Mouse (Mus musculus) spleen, adult 2 months (tissue): ENCODE results near the gene Slc35f6. TPM values are rescaled to one million over a fixed set of nuclear protein-coding genes. Genes with fewer than 3 reads are reported as not detected.
A peak's percentile ranks its signal among the peaks of the same experiment; 100 is the strongest.

ENCODE experiments used
- DNase-seq, 2 experiments: peaks; one replicate each; pipeline versions ENCODE4 v3.0.0 to v3.0.0-alpha.2; 2012 to 2021; ENCODE audit warnings: low spot score in 2 of 2, low read depth in 1 of 2
- H3K27ac ChIP-seq: fragments of 200-500 bp; 2 replicates; pipeline ENCODE4 v1.5.1; 2012; ENCODE audit warnings: low read length, inconsistent platforms; ENCODE audit not compliant: insufficient read depth
- H3K27me3 ChIP-seq: fragments of 200-500 bp; 2 replicates; pipeline ENCODE4 v1.6.1; 2012; ENCODE audit warnings: mild to moderate bottlenecking, moderate library complexity, low read length, inconsistent platforms; ENCODE audit not compliant: control insufficient read depth, insufficient read depth
- H3K36me3 ChIP-seq: fragments of 200-500 bp; 2 replicates; pipeline ENCODE4 v1.6.1; 2012; ENCODE audit warnings: mild to moderate bottlenecking, low read length, inconsistent platforms; ENCODE audit not compliant: control insufficient read depth, insufficient read depth
- H3K4me1 ChIP-seq: fragments of 200-500 bp; 2 replicates; pipeline ENCODE4 v1.6.1; 2011; ENCODE audit warnings: inconsistent platforms; ENCODE audit not compliant: control insufficient read depth, insufficient read depth, insufficient read length
- H3K4me3 ChIP-seq: fragments of 200-500 bp; 2 replicates; pipeline ENCODE4 v1.5.1; 2011; ENCODE audit warnings: mild to moderate bottlenecking, inconsistent platforms; ENCODE audit not compliant: insufficient read depth, insufficient read length; ENCODE audit errors: extremely low read depth
- CTCF ChIP-seq: fragments of 200-500 bp; IDR thresholded peaks from 2 replicates; pipeline ENCODE4 v1.5.1; 2011; ENCODE audit warnings: mild to moderate bottlenecking, inconsistent platforms; ENCODE audit not compliant: insufficient read depth, insufficient read length, insufficient replicate concordance; ENCODE audit errors: extremely low read depth
- POLR2A ChIP-seq: fragments of 200-500 bp; IDR thresholded peaks from 2 replicates; pipeline ENCODE4 v1.6.1; 2011; ENCODE audit warnings: low read depth, low read length, inconsistent platforms
- WGBS: fragments of 180-500 bp; shearing (Covaris S2); methylation state at CpG from one replicate; pipeline ENCODE4 v1.1.7; 2018; 5-methylcytosine and 5-hydroxymethylcytosine counted together
- polyA plus RNA-seq: library from polyadenylated mRNA; depleted of rRNA; stranded (reverse); fragments of >200 nt; gene quantifications from 2 replicates; pipeline ENCODE4 v1.2.3, GENCODE M21; 2012

The Slc35f6 gene
- polyA plus RNA-seq, 1 experiment: 56.6 TPM

DNA sequence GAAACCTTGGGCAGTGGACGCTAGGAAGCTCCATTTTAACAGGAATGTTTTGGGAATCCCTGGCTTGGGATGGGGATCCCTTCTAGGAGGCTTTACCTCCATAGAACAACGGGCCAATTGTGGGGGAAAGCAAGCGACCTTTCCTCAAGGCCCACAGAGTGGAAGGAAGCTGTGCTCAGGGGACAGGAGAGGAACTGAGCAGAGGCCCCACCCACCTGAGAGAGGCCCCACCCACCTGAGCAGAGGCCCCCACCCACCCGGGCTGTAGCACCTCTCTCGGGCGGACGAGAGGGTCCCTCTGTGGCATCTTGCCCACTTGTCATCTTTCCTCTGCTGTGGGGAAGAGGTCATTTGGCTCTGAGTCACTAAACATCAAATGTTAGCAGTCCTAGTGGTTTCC, 10.7 kb upstream of the Slc35f6 start:
- H3K4me3 ChIP-seq: no peak overlapping the region
- no peak overlapping the region for H3K27ac ChIP-seq
- H3K27me3 ChIP-seq: no peaks in the 10 kb centered on the region
- H3K4me1 ChIP-seq: no peaks in the 10 kb centered on the region
- no peak for DNase-seq
- WGBS: 27% methylated on average over 7 of the region's 7 CpGs
- no peak for TF ChIP-seq POLR2A
- TF ChIP-seq CTCF: no peak
- H3K36me3 ChIP-seq: no peaks in the 10 kb centered on the region

DNA sequence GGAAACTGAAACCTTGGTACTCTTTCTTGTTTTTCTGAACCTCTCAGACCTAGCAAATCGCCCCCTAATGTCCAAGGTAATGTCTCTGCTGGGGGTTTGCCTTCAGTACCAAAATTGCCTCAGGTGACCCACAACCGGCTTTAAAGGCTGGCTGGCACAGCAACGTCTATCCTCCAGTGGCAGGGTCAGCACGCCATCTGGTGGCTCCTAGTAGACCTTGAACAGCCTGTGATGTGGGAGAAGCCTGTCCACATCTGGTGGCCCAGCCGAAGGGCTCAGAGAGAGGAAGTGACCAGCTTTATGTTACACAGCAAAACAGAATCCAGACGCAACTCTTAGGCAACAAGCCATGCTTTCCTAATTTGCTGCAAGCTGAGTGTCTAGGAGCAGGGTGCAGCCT, 9.7 kb upstream of the Slc35f6 start:
- DNase-seq: peak; percentile 14 to 76
- Histone ChIP-seq H3K27ac (no peak overlapping the region), H3K27me3 (no peaks in the 10 kb centered on the region), H3K4me3 (no peak overlapping the region), H3K36me3 (no peaks in the 10 kb centered on the region), H3K4me1 (no peaks in the 10 kb centered on the region)
- WGBS: 2% methylated on average over 6 of the region's 6 CpGs
- TF ChIP-seq CTCF: peak; percentile 81; the same call in 1 of the 2 replicates
- TF ChIP-seq POLR2A: no peak

DNA sequence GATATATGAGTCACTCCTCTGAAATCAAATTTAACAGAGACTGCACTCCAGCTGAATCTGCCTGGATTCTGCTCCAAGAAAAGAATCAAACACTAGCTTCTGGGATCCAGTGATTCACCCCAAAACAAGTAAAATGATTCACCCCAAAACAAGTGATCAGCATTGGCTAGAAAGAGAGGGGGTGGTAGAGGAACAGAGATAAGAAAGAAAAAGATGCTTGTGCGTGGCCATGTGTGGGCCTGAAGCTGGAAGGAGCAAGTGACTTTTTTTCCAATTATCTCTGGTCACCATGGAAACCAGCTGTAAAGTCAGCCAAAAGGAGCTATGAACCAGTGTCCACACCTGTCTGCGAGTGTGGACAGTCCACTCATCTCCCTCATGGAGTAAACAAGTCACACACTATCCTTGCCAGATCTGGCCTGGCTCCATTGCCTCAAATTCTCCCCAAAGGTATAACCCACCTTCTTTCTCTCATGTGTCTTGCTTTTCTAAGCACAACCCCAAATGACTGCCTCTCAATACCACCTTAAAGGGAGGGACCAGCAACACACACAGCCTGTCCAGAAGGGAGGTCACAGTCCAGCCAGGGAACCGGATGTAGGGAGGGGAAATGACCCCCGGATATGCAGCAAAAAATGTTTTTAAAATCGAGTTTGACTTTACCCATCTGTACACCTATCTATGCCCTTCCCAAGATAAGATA, 4.1 kb upstream of the Slc35f6 start:
- Histone ChIP-seq H3K36me3 (no peaks in the 10 kb centered on the region), H3K4me1 (peaks cover 3% of the 10 kb centered on the region; the same call in 1 of the 2 replicates), H3K27me3 (no peaks in the 10 kb centered on the region), H3K27ac (no peak overlapping the region), H3K4me3 (no peak overlapping the region)
- no peak for TF ChIP-seq POLR2A
- no peak for DNase-seq
- WGBS: 64% methylated on average over 5 of the region's 5 CpGs

DNA sequence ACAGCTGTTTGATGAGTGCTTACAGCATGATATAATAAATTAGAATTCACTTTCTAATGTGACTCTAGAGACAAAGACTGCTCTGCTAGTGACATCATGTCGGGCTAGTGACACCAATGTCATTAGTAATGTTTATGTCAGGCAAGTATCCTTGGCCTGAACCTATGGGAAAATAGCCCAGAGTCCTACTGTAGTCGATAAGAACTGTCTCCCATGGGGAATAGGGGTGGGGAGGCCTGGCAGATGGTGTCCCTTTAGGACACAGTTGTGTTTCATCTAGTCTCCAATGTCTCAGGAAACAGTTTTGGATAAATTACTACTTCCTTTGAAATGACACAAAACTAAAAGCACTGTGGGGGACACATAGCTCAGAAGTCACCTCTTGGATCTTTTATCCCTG, 1.7 kb upstream of the Slc35f6 start:
- 81% methylated on average over 2 of the region's 2 CpGs for WGBS
- DNase-seq: no peak
- Histone ChIP-seq H3K27me3 (no peaks in the 10 kb centered on the region), H3K27ac (no peak overlapping the region), H3K36me3 (no peaks in the 10 kb centered on the region), H3K4me3 (no peak overlapping the region), H3K4me1 (peaks cover 10% of the 10 kb centered on the region; the same call in 1 of the 2 replicates)
- TF ChIP-seq POLR2A: no peak
- no peak for TF ChIP-seq CTCF

DNA sequence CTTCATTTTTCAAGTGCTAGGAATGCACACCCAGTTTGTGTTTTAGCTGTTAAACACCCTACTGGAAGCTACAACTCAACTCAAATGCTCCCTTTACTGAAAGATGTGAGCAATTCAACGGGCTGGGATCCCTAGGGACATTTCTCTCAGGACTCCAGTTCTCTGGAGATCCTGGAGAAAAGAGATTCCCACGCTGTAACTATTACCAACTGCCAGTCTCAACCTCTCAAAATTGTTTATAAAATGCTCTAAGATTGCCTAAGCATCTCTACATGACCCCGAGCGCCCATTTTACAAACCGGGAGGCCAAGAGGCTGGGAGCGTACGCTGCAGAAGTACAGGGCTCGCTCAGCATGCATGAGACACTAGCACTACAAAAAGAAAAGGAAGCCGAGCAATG, 337 bp upstream of the Slc35f6 start:
- H3K4me3 ChIP-seq: peak overlapping the region; percentile 88
- DNase-seq: no peak
- peak overlapping the region; percentile 55; the same call in 1 of the 2 replicates for H3K27ac ChIP-seq
- TF ChIP-seq CTCF (no peak), POLR2A (no peak)
- peaks cover 10% of the 10 kb centered on the region; the same call in 1 of the 2 replicates for H3K4me1 ChIP-seq
- 12% methylated on average over 9 of the region's 9 CpGs for WGBS
- no peaks in the 10 kb centered on the region; the same call in 1 of the 2 replicates for H3K36me3 ChIP-seq
- no peaks in the 10 kb centered on the region for H3K27me3 ChIP-seq

GRCm38 (mm10) chr5:30649558-30649957, 1.8 kb downstream of the Slc35f6 start:
- H3K4me3 ChIP-seq: no peak overlapping the region
- no peaks in the 10 kb centered on the region for H3K27me3 ChIP-seq
- no peaks in the 10 kb centered on the region; the same call in 1 of the 2 replicates for H3K36me3 ChIP-seq
- 84% methylated on average over 4 of the region's 4 CpGs for WGBS
- no peak overlapping the region for H3K27ac ChIP-seq
- H3K4me1 ChIP-seq: peaks cover 10% of the 10 kb centered on the region; the same call in 1 of the 2 replicates
- TF ChIP-seq POLR2A: no peak
- no peak for TF ChIP-seq CTCF
- no peak for DNase-seq

DNA sequence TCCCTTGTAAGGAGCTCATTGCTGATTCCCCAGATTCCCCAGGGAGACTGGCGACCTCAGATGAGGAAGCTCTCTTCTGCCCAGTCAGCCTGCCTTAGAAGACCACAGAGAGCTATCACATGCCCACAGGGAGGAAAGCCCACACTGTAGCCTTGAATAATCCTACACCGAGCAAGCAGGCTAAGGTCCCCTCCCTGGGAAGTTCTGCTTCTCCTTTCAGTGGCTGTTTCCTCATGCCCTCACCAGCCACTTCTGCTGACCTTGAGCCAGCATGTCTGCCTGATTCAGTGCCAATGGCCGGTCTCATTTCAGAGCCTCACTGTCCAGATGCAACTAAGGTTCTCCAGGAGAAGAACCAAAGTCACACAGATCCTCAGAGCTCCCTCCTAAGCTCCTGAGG, 3.0 kb downstream of the Slc35f6 start:
- no peak for TF ChIP-seq CTCF
- WGBS: 50% methylated on average over 3 of the region's 3 CpGs
- Histone ChIP-seq H3K27ac (no peak overlapping the region), H3K27me3 (no peaks in the 10 kb centered on the region), H3K4me3 (no peak overlapping the region), H3K36me3 (peaks cover 7% of the 10 kb centered on the region), H3K4me1 (peaks cover 10% of the 10 kb centered on the region; the same call in 1 of the 2 replicates)
- DNase-seq: no peak
